8 mouse cellular contexts compared by ENCODE assay signal in the genomic region with DNA sequence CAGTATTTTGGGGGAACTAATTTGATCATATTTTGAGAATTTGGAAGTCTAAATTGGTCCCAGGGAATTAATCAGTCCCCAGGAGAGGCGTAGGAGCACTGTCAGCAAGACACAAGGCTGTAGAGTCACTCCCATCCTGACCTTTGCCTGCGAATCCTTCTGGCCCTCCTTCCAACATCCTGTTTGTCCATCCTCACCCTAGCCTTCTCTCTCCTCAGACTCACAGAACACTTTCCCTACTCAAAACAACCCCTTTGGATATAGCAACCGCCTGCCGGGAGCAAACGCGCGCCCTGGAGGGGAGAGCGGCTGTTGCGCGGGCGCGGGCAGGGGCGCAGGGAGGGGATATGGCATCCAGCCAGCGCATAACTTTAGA. TPM values are rescaled to one million over a fixed set of nuclear protein-coding genes. Genes with fewer than 3 reads are reported as not detected.
A peak's percentile ranks its signal among the peaks of the same experiment; 100 is the strongest.
DNase-seq lines count a peak whose midpoint lies in the region; ATAC-seq and TF ChIP-seq lines count a peak whose summit lies in the region.

No protein-coding gene starts in this region.

- H3K9ac ChIP-seq in midbrain, embryonic 16.5 days (ENCODE audit: low read depth, low read length) = no peak overlapping the region

- H3K9me3 ChIP-seq in midbrain, embryonic 16.5 days (replicated peaks; ENCODE audit: control insufficient read depth, low read length, poor library complexity, severe bottlenecking) = no peaks in the 10 kb centered on the region

- TF ChIP-seq POLR2A in spleen, adult 2 months (IDR thresholded peaks at IDR 0.05; ENCODE audit: low read depth, low read length) = no peak

- no peaks in the 10 kb centered on the region for H3K36me3 ChIP-seq in spleen, adult 2 months (ENCODE audit: control insufficient read depth, insufficient read depth, low read length)
- H3K36me3 ChIP-seq in midbrain, embryonic 16.5 days (ENCODE audit: control insufficient read depth, insufficient read depth, low read length) = no peaks in the 10 kb centered on the region

- ATAC-seq in midbrain, embryonic 16.5 days = 0 out of 2 replicates have a peak, but pooled peaks have one; percentile 41

- H3K4me2 ChIP-seq in midbrain, embryonic 16.5 days (ENCODE audit: low read length) = peak overlapping the region; percentile 26

- peak; percentile 9 to 17 for DNase-seq in cerebellum, adult 18-20 months
- DNase-seq in cerebellum, adult 11 months = no peak
- DNase-seq in spleen, adult 2 months (ENCODE audit: low read depth in 1 of 2, low spot score in 2 of 2) = no peak
- DNase-seq in spleen, postnatal 4 days (ENCODE audit: low spot score in 2 of 2) = no peak
- DNase-seq in heart, postnatal 14 days = peak; percentile 26 to 43
- DNase-seq in left cerebral cortex, postnatal 36 days (ENCODE audit: low spot score in 2 of 2) = peak; percentile 15 to 18
- no peak for DNase-seq in urinary bladder, adult 2 months (ENCODE audit: low spot score)

- H3K4me3 ChIP-seq in spleen, adult 2 months (ENCODE audit: extremely low read depth, insufficient read depth, insufficient read length) = peak overlapping the region; percentile 6; the same call in 1 of the 2 replicates
- H3K4me3 ChIP-seq in midbrain, embryonic 16.5 days (ENCODE audit: low read depth, low read length) = peak overlapping the region; percentile 9; the same call in 1 of the 2 replicates

- no peak for TF ChIP-seq CTCF in spleen, adult 2 months (IDR thresholded peaks at IDR 0.05; ENCODE audit: extremely low read depth, insufficient read depth, insufficient read length, insufficient replicate concordance)

- H3K27ac ChIP-seq in spleen, adult 2 months (ENCODE audit: insufficient read depth, low read length) = 0 out of 2 replicates have a peak overlapping the region, but pooled peaks have one; percentile 22
- no peak overlapping the region for H3K27ac ChIP-seq in midbrain, embryonic 16.5 days (ENCODE audit: low read length)

- H3K4me1 ChIP-seq in spleen, adult 2 months (ENCODE audit: control insufficient read depth, insufficient read depth, insufficient read length) = no peaks in the 10 kb centered on the region
- H3K4me1 ChIP-seq in midbrain, embryonic 16.5 days (ENCODE audit: control insufficient read depth, insufficient read depth, low read length) = no peaks in the 10 kb centered on the region

- intact Hi-C loops in heart, postnatal 14 days (cut with DNase I) = loop anchor here (5.0 kb wide), 1 partner anchor 335 kb away; no protein-coding TSS in a partner anchor
- intact Hi-C loops in left cerebral cortex, postnatal 36 days (cut with DNase I) = loop anchor here (5.0 to 10.0 kb wide), 2 partner anchors 73 to 105 kb away; partner anchors contain the start of gene Khdc1a

- WGBS in spleen, adult 2 months = 40% methylated on average over 14 of the region's 14 CpGs
- WGBS in midbrain, embryonic 16.5 days = 21% methylated on average over 14 of the region's 14 CpGs

- no peaks in the 10 kb centered on the region for H3K27me3 ChIP-seq in spleen, adult 2 months (ENCODE audit: control insufficient read depth, insufficient read depth, low read length)
- H3K27me3 ChIP-seq in midbrain, embryonic 16.5 days (ENCODE audit: control insufficient read depth, insufficient read depth, low read depth, low read length) = no peaks in the 10 kb centered on the region

RNA-seq across cellular contexts. Expression of gene Gsta3, which starts 31.7 kb away (rescaled TPM):
- polyA plus RNA-seq in spleen, adult 2 months (2012; rRNA removed) = 1.4 and 1.8 TPM in 2 replicates
- total RNA-seq in heart, postnatal 14 days (2021) = 1 to 10 TPM; 2.9 to 7.6 TPM
- 1 to 10 TPM in 1 of 2 experiments, under 1 TPM in 1; 0.52 to 2.4 TPM for total RNA-seq in left cerebral cortex, postnatal 36 days (2021)
- 0.28 and 1.0 TPM in 2 replicates for polyA plus RNA-seq in midbrain, embryonic 16.5 days (2015; fragmentation: Nextera tagmentation; extraction: Ambion mirVana)
- 78.5 and 112 TPM in 2 replicates for polyA plus RNA-seq in urinary bladder, adult 2 months (2012; rRNA removed)

RNA-seq across cellular contexts. Expression of gene Tmem14a, which starts 53.7 kb away (rescaled TPM):
- 1.2 and 1.3 TPM in 2 replicates for polyA plus RNA-seq in spleen, adult 2 months (2012; rRNA removed)
- total RNA-seq in heart, postnatal 14 days (2021) = 1 to 10 TPM; 3.0 to 3.2 TPM
- 10 to 100 TPM; 40.4 to 50.9 TPM for total RNA-seq in left cerebral cortex, postnatal 36 days (2021)
- polyA plus RNA-seq in midbrain, embryonic 16.5 days (2015; fragmentation: Nextera tagmentation; extraction: Ambion mirVana) = 18.8 and 20.7 TPM in 2 replicates
- 19.3 and 23.9 TPM in 2 replicates for polyA plus RNA-seq in urinary bladder, adult 2 months (2012; rRNA removed)

Comparison
In these comparisons a context has a peak if more than half of its experiments do, and no peak if none do; other contexts are left out.
1. DNase-seq: peak in cerebellum, adult 18-20 months (2 of 2), heart, postnatal 14 days (2 of 2) and left cerebral cortex, postnatal 36 days (2 of 2); none in cerebellum, adult 11 months (single experiment), spleen, adult 2 months (0 of 2), spleen, postnatal 4 days (0 of 2) and urinary bladder, adult 2 months (single experiment).
2. RNA of gene Gsta3, which starts 31.7 kb away (polyA plus RNA-seq): 78.5 to 112 TPM in urinary bladder, adult 2 months; 1.4 to 1.8 TPM in spleen, adult 2 months and 0.28 to 1.0 TPM in midbrain, embryonic 16.5 days; every median in the first group is over 10 times any median in the second.